Mouse (Mus musculus): ENCODE measurements around the gene Gan.

DNA sequence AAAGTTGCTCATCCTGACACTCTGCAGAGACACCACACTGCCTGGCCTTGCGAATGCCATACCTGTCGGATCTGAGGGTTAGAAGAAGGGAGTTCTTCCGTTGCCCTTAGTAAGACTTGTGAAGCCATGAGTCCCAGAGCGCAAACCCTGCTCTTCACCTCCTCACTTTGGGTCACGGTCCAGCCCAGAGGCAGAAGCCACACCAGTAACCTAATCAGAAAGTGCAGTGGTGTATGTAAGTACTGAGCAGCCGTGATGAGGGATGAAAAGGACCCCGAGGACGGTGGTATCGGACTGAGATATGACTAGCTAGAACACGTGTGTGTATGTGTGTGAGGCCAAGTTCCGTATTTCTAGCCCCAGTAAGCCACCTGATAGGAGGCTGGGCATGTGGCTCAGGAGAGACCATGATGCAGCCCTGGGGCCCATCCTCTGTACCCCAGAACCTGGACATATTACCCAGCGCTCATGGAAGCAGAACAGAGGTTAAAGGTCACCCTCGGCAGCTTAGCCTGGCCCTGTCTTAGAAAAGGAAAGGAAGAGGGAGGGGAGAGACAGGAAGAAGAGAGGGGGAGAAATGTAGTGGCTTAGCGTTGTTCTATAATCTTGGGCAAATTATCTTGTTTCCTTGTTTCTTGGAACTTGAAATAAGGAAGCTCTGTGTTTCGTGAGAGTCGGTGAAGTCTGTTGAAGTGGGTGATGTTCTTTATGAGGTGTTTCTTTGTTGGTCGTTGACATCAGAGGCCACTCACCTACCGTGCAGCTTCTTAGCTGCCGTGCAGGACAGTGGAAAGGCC is 43.5 kb downstream of the Gan start:
- TF ChIP-seq EP300 (IDR thresholded peaks at IDR 0.05; ENCODE audit: low read depth), result no peak
- TF ChIP-seq CTCF (IDR thresholded peaks at IDR 0.05; ENCODE audit: low read depth), result no peak
